Mouse (Mus musculus) bone marrow, adult 2 months (tissue): Measurements from ENCODE around the gene Rreb1.

ENCODE experiments used
- CTCF ChIP-seq: fragments of 200-500 bp; IDR thresholded peaks from 2 replicates; pipeline ENCODE4 v1.5.1; 2011; ENCODE audit warnings: low read length, control low read depth; ENCODE audit not compliant: control insufficient read depth, insufficient read depth
- POLR2A ChIP-seq: fragments of 200-500 bp; IDR thresholded peaks from 2 replicates; pipeline ENCODE4 v1.6.1; 2011; ENCODE audit warnings: low read depth, mild to moderate bottlenecking, control low read depth, low read length, borderline replicate concordance; ENCODE audit not compliant: control insufficient read depth

GRCm38 (mm10) chr13:37749485-37749884, 28.7 kb upstream of the Rreb1 start:
- TF ChIP-seq CTCF (no peak), POLR2A (no peak)
